Mouse (Mus musculus) heart, embryonic 11.5 days (tissue): ENCODE measurements around the gene Ndufs6. TPM values are rescaled to one million over a fixed set of nuclear protein-coding genes. Genes with fewer than 3 reads are reported as not detected.

Source experiments
- ATAC-seq: fragments of 200-750 bp; cut with Nextera tagmentation; replicated peaks from 2 replicates; pipeline ENCODE4 v1.8.0; 2017; ENCODE audit warnings: moderate library complexity; ENCODE audit not compliant: insufficient number of reproducible peaks, low FRiP score, low TSS enrichment
- H3K27ac ChIP-seq: fragments of 300-500 bp; sonication (generic); 2 replicates; pipeline ENCODE4 v1.5.1; 2014; ENCODE audit warnings: mild to moderate bottlenecking, low read depth, low read length
- H3K27me3 ChIP-seq: fragments of 300-500 bp; sonication (generic); 2 replicates; pipeline ENCODE4 v1.6.1; 2014; ENCODE audit warnings: mild to moderate bottlenecking, low read length, mixed read lengths; ENCODE audit not compliant: control insufficient read depth, insufficient read depth
- H3K36me3 ChIP-seq: fragments of 300-500 bp; sonication (generic); 2 replicates; pipeline ENCODE4 v1.6.1; 2014; ENCODE audit warnings: mild to moderate bottlenecking, low read length, moderate library complexity, mixed read lengths; ENCODE audit not compliant: control insufficient read depth, insufficient read depth
- H3K4me1 ChIP-seq: fragments of 300-500 bp; sonication (generic); 2 replicates; pipeline ENCODE4 v1.6.1; 2014; ENCODE audit warnings: low read length; ENCODE audit not compliant: control insufficient read depth, insufficient read depth
- H3K4me2 ChIP-seq: fragments of 300-500 bp; sonication (generic); 2 replicates; pipeline ENCODE4 v1.6.1; 2014; ENCODE audit warnings: mild to moderate bottlenecking, moderate library complexity
- H3K4me3 ChIP-seq: fragments of 300-500 bp; sonication (generic); 2 replicates; pipeline ENCODE4 v1.5.1; 2014; ENCODE audit warnings: low read depth, low read length
- H3K9ac ChIP-seq: fragments of 300-500 bp; sonication (generic); 2 replicates; pipeline ENCODE4 v1.6.1; 2014; ENCODE audit warnings: mild to moderate bottlenecking, low read depth, low read length, moderate library complexity
- H3K9me3 ChIP-seq: fragments of 300-500 bp; sonication (generic); replicated peaks from 2 replicates; pipeline ENCODE4 v1.6.1; 2016; ENCODE audit warnings: low read length; ENCODE audit not compliant: control insufficient read depth
- WGBS: fragments of 180-500 bp; shearing (Covaris S2); extraction: QIAGEN DNeasy Blood & Tissue Kit; methylation state at CpG from one replicate; pipeline ENCODE4 v1.1.7; 2014; ENCODE audit not compliant: insufficient replicate concordance; 5-methylcytosine and 5-hydroxymethylcytosine counted together
- polyA plus RNA-seq: library from polyadenylated mRNA; unstranded; fragments of >200 nt; fragmentation: Nextera tagmentation; extraction: Ambion mirVana; gene quantifications from 2 replicates; pipeline ENCODE4 v1.2.1, GENCODE M21; 2014

The Ndufs6 gene
- polyA plus RNA-seq, 1 experiment from 2014 or later, result 545 TPM

GRCm38 (mm10) chr13:73299322-73299721, 29.0 kb downstream of the Ndufs6 start:
- 59% methylated on average over 5 of the region's 5 CpGs for WGBS
- H3K9me3 ChIP-seq, result no peaks in the 10 kb centered on the region
- no peaks in the 10 kb centered on the region for H3K36me3 ChIP-seq
- peak overlapping the region; percentile 79 for H3K27ac ChIP-seq
- H3K4me3 ChIP-seq, result no peak overlapping the region
- no peaks in the 10 kb centered on the region for H3K27me3 ChIP-seq
- peak overlapping the region; percentile 22; the same call in 1 of the 2 replicates for H3K4me2 ChIP-seq
- peaks cover 27% of the 10 kb centered on the region for H3K4me1 ChIP-seq
- ATAC-seq, result peak; percentile 22
- no peak overlapping the region; the same call in none of the 2 replicates for H3K9ac ChIP-seq

- WGBS, result 9% methylated on average over 4 of the region's 4 CpGs
- H3K9ac ChIP-seq, result no peak overlapping the region
- H3K4me1 ChIP-seq, result peaks cover 22% of the 10 kb centered on the region
- H3K27me3 ChIP-seq, result no peaks in the 10 kb centered on the region
- peak; percentile 90 for ATAC-seq
- H3K36me3 ChIP-seq, result no peaks in the 10 kb centered on the region
- H3K4me3 ChIP-seq, result no peak overlapping the region
- peak overlapping the region; percentile 24 for H3K4me2 ChIP-seq
- no peaks in the 10 kb centered on the region for H3K9me3 ChIP-seq
- H3K27ac ChIP-seq, result peak overlapping the region; percentile 79
Observed at GRCm38 (mm10) chr13:73298717-73299116, 29.6 kb downstream of the Ndufs6 start.

DNA sequence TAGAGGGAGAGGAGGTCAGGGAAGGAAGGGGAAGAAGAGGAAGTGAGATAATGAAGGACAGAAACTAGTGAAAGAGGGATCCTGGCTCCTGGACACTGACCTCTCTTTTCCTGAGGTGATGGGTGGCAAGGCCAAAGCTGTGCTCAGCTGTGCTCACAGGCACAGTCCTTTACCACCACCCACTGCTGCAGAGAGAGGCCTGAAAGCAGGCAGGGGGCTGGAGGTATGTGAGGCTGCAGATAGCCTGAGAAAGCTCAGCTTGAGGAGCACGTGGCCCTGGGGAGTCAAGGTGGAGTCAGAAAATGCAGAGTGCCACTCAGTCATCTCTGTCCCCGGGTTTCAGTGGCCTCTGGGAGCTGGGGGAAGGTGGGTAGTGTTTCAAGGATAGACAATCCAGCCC, 37.2 kb downstream of the Ndufs6 start:
- Histone ChIP-seq H3K4me3 (no peak overlapping the region), H3K4me1 (peaks cover 27% of the 10 kb centered on the region; the same call in 1 of the 2 replicates), H3K27me3 (no peaks in the 10 kb centered on the region), H3K4me2 (no peak overlapping the region), H3K9me3 (no peaks in the 10 kb centered on the region), H3K36me3 (no peaks in the 10 kb centered on the region), H3K27ac (peak overlapping the region; percentile 70), H3K9ac (no peak overlapping the region)
- no peak for ATAC-seq
- 28% methylated on average over 2 of the region's 2 CpGs for WGBS

GRCm38 (mm10) chr13:73290206-73290605, 38.1 kb downstream of the Ndufs6 start:
- 65% methylated on average over 6 of the region's 6 CpGs for WGBS
- ATAC-seq, result peak; percentile 49; the same call in 1 of the 2 replicates
- H3K36me3 ChIP-seq, result no peaks in the 10 kb centered on the region
- peaks cover 27% of the 10 kb centered on the region; the same call in 1 of the 2 replicates for H3K4me1 ChIP-seq
- peak overlapping the region; percentile 70 for H3K27ac ChIP-seq
- 0 out of 2 replicates have a peak overlapping the region, but pooled peaks have one; percentile 1 for H3K9ac ChIP-seq
- H3K4me2 ChIP-seq, result no peak overlapping the region
- no peaks in the 10 kb centered on the region for H3K9me3 ChIP-seq
- no peaks in the 10 kb centered on the region for H3K27me3 ChIP-seq
- no peak overlapping the region for H3K4me3 ChIP-seq

DNA sequence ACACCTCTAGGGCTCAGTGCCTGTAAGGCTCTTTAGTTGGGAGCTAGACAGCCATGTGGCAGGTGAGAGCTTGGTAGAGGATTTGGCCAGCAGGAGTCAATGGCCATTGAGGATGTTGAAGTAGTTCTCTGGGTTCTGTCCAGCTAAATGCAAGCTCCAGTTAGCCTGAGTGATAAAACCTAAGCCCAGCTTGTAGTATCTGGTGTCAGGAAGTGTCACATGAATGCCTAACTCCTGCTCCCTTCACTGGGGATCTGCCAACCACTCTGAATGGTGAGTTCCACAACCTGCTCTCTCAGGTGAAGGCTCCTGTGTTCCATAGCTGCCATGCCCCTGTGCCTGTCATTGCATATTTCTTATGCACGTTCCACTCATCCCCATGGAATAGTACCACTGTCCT, 44.8 kb downstream of the Ndufs6 start:
- WGBS, result 91% methylated on average over 1 of the region's 1 CpGs
- Histone ChIP-seq H3K4me2 (no peak overlapping the region), H3K36me3 (no peaks in the 10 kb centered on the region), H3K4me3 (no peak overlapping the region), H3K4me1 (peaks cover 13% of the 10 kb centered on the region), H3K9me3 (no peaks in the 10 kb centered on the region), H3K27ac (no peak overlapping the region), H3K27me3 (no peaks in the 10 kb centered on the region), H3K9ac (no peak overlapping the region)
- no peak for ATAC-seq

GRCm38 (mm10) chr13:73282407-73282806, 45.9 kb downstream of the Ndufs6 start:
- ATAC-seq, result no peak
- no peak overlapping the region for H3K27ac ChIP-seq
- H3K4me3 ChIP-seq, result no peak overlapping the region
- H3K9me3 ChIP-seq, result no peaks in the 10 kb centered on the region
- 49% methylated on average over 2 of the region's 2 CpGs for WGBS
- H3K4me1 ChIP-seq, result peaks cover 12% of the 10 kb centered on the region
- H3K4me2 ChIP-seq, result no peak overlapping the region
- H3K9ac ChIP-seq, result no peak overlapping the region
- no peaks in the 10 kb centered on the region for H3K27me3 ChIP-seq
- no peaks in the 10 kb centered on the region for H3K36me3 ChIP-seq

DNA sequence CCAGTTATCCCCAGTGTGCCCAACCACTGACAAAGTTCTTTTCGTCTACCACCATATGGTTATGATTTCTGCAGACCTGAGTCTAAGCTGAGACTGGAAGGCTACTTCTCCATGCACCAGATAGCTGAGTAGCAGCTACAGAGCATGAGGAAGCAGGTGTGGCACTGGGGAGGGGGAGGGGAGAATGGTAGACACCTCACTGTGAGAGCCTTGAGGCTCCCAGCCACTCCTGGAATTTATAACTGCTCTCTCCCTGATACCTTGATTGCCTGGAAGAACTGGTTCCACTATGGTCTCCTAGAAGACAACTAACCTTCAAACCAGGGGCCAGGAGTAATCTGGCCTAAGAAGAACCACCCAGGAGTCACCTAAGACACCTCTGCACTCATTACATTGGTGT, 49.1 kb downstream of the Ndufs6 start:
- no peak overlapping the region for H3K9ac ChIP-seq
- H3K27me3 ChIP-seq, result peaks cover 8% of the 10 kb centered on the region
- WGBS, result 88% methylated on average over 1 of the region's 1 CpGs
- no peak overlapping the region for H3K4me2 ChIP-seq
- no peak overlapping the region for H3K4me3 ChIP-seq
- ATAC-seq, result no peak
- no peak overlapping the region for H3K27ac ChIP-seq
- peaks cover 18% of the 10 kb centered on the region for H3K4me1 ChIP-seq
- no peaks in the 10 kb centered on the region for H3K36me3 ChIP-seq
- H3K9me3 ChIP-seq, result no peaks in the 10 kb centered on the region

DNA sequence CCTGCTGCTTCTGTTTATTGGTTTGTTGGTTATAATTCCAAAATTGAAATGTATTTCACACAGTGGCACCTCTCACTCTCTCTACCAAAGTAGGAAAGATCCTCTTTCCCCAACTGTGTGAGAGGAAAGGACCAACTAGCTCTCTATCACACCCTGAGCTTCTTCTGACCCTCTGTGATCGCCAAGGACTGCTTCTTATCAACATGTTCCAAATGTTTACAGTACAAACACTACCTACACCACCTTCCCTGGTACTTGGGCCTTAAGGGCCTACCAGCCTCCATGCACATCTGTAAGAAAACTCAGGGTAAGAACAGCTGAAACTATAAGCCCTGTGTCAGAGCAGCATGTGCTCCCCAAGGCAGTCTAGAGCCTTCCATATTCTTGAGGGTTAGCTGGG, 50.5 kb downstream of the Ndufs6 start:
- H3K4me3 ChIP-seq, result no peak overlapping the region
- H3K9me3 ChIP-seq, result no peaks in the 10 kb centered on the region
- peaks cover 21% of the 10 kb centered on the region for H3K4me1 ChIP-seq
- no peaks in the 10 kb centered on the region for H3K36me3 ChIP-seq
- H3K4me2 ChIP-seq, result no peak overlapping the region
- peaks cover 22% of the 10 kb centered on the region for H3K27me3 ChIP-seq
- peak overlapping the region; percentile 70 for H3K27ac ChIP-seq
- H3K9ac ChIP-seq, result no peak overlapping the region
- ATAC-seq, result no peak
- WGBS, result 12% methylated on average over 1 of the region's 1 CpGs

GRCm38 (mm10) chr13:73277361-73277760, 51.0 kb downstream of the Ndufs6 start:
- no peak for ATAC-seq
- H3K9me3 ChIP-seq, result no peaks in the 10 kb centered on the region
- WGBS, result 45% methylated on average over 6 of the region's 6 CpGs
- H3K4me1 ChIP-seq, result peaks cover 24% of the 10 kb centered on the region
- peaks cover 26% of the 10 kb centered on the region for H3K27me3 ChIP-seq
- H3K36me3 ChIP-seq, result no peaks in the 10 kb centered on the region
- H3K27ac ChIP-seq, result peak overlapping the region; percentile 70
- no peak overlapping the region for H3K4me2 ChIP-seq
- H3K4me3 ChIP-seq, result no peak overlapping the region
- H3K9ac ChIP-seq, result no peak overlapping the region
